Mouse (Mus musculus): ENCODE measurements around the gene Rasgef1b. TPM values are rescaled to one million over a fixed set of nuclear protein-coding genes. Genes with fewer than 3 reads are reported as not detected.

Rasgef1b gene
- total RNA-seq, 2 experiments from 2014 or later: 11.9 to 15.1 TPM

GRCm38 (mm10) chr5:99369256-99369655 lies 359.6 kb downstream of the Rasgef1b start:
- no peak for DNase-seq

- no peak for DNase-seq
Observed at GRCm38 (mm10) chr5:99368615-99369014, 360.2 kb downstream of the Rasgef1b start.

- DNase-seq: no peak
Observed at GRCm38 (mm10) chr5:99360531-99360930, 368.3 kb downstream of the Rasgef1b start.

GRCm38 (mm10) chr5:99359251-99359650 lies 369.6 kb downstream of the Rasgef1b start:
- DNase-seq: no peak

GRCm38 (mm10) chr5:99354640-99355132 lies 374.2 kb downstream of the Rasgef1b start:
- DNase-seq: no peak

- DNase-seq: peak in 1 of 2 experiments; percentile 5
Observed at GRCm38 (mm10) chr5:99350030-99350429, 378.8 kb downstream of the Rasgef1b start.

GRCm38 (mm10) chr5:99348257-99348849 lies 380.5 kb downstream of the Rasgef1b start:
- DNase-seq: peak; percentile 75 to 79

GRCm38 (mm10) chr5:99342527-99342926 lies 386.3 kb downstream of the Rasgef1b start:
- DNase-seq: no peak

GRCm38 (mm10) chr5:99340311-99340989 lies 388.4 kb downstream of the Rasgef1b start:
- DNase-seq: no peak

- peak; percentile 83 to 84 for DNase-seq
Observed at GRCm38 (mm10) chr5:99339790-99340189, 389.1 kb downstream of the Rasgef1b start.

GRCm38 (mm10) chr5:99338826-99339225 lies 390.0 kb downstream of the Rasgef1b start:
- DNase-seq: no peak

- no peak for DNase-seq
Observed at GRCm38 (mm10) chr5:99336427-99336826, 392.4 kb downstream of the Rasgef1b start.

- no peak for DNase-seq
Observed at GRCm38 (mm10) chr5:99334017-99334416, 394.8 kb downstream of the Rasgef1b start.

GRCm38 (mm10) chr5:99332021-99332420 lies 396.8 kb downstream of the Rasgef1b start:
- peak; percentile 76 to 79 for DNase-seq

GRCm38 (mm10) chr5:99329065-99329464 lies 399.8 kb downstream of the Rasgef1b start:
- no peak for DNase-seq

GRCm38 (mm10) chr5:99327019-99327418 lies 401.8 kb downstream of the Rasgef1b start:
- no peak for DNase-seq

- no peak for DNase-seq
Observed at GRCm38 (mm10) chr5:99325301-99325700, 403.6 kb downstream of the Rasgef1b start.

- DNase-seq: no peak
Observed at GRCm38 (mm10) chr5:99320783-99321182, 408.1 kb downstream of the Rasgef1b start.

- no peak for DNase-seq
Observed at GRCm38 (mm10) chr5:99297939-99298338, 430.9 kb downstream of the Rasgef1b start.

- no peak for DNase-seq
Observed at GRCm38 (mm10) chr5:99296348-99296747, 432.5 kb downstream of the Rasgef1b start.

- DNase-seq: peak in 1 of 2 experiments; percentile 34
Observed at GRCm38 (mm10) chr5:99292287-99292851, 436.5 kb downstream of the Rasgef1b start.

- no peak for DNase-seq
Observed at GRCm38 (mm10) chr5:99291084-99291830, 437.6 kb downstream of the Rasgef1b start.

GRCm38 (mm10) chr5:99288262-99288661 lies 440.6 kb downstream of the Rasgef1b start:
- DNase-seq: no peak
